Mouse (Mus musculus): Measurements from ENCODE around the gene 1190007I07Rik. TPM values are rescaled to one million over a fixed set of nuclear protein-coding genes. Genes with fewer than 3 reads are reported as not detected.

1190007I07Rik gene
- total RNA-seq (2021), result 28.0 and 28.2 TPM in 2 replicates
- long read RNA-seq, partial matches to known transcripts, result 0 of 8 reads
- long read RNA-seq, other reads (novel, unspliced or antisense), result 0 of 8 reads

DNA sequence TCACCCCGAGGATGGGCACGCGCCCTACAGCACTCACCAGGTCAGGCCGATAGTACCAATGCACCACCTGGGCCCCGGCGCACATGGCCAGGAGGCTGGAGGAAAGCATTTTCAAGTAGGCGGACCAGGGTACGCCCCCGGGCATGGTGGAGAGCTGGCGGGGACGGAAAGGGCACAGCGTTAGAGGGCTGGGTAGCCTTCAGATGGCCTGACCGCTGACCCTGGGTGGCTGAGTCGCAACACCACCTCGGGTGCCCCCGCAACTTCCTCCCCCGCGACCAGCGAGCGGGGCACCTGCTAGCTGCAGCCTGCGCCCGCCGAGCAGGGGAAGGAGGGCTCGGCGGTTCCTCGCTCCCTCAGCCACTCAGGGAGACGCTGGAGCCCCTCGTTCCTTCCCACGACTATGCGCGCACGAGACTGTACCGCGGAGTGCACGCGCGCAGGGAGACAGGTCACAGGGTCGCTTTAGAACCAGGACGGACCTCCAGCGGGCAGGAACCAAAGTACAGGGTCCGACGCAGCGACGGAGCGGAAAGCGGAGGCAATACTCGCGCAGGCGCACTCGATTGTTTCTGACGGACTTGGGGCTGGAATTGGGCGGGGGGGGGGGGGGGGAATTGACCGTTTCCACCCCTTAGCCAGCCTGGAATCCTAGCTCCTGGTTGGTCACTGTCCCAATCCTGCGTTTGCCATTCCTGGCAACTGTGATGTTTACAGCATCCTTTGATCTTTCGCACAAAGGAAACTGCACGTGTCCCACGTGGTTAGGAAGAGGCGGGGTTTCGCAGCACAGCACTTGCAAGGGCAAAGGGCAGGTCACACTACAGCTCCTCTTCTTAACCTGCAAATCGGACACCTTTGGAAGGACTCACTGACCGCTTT lies at the start of gene 1190007I07Rik:
TSS of gene 1190007I07Rik (minus strand) at position 558 of the 882 bp plus-strand sequence.
- DNase-seq, result peak; percentile 90

DNA sequence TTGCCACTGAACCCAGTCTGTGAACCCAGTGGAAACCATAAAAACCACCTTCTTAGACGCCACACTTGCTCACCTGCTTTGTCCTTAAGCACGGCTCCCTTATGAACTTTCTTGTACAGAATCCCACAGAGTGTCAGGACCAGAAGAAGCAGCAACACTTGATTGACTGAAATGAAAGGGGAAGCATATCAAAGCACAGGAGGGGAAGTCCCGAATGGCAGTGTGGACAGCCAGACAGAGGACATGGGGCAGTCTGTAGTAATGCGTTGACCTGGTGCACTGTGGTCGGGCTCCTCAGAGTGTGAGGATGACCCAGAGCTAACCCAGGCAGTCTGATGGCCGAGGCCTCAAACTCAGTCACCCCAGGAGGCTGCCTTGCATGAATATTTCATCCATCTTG lies 47.2 kb upstream of the 1190007I07Rik start:
- DNase-seq, result no peak

DNA sequence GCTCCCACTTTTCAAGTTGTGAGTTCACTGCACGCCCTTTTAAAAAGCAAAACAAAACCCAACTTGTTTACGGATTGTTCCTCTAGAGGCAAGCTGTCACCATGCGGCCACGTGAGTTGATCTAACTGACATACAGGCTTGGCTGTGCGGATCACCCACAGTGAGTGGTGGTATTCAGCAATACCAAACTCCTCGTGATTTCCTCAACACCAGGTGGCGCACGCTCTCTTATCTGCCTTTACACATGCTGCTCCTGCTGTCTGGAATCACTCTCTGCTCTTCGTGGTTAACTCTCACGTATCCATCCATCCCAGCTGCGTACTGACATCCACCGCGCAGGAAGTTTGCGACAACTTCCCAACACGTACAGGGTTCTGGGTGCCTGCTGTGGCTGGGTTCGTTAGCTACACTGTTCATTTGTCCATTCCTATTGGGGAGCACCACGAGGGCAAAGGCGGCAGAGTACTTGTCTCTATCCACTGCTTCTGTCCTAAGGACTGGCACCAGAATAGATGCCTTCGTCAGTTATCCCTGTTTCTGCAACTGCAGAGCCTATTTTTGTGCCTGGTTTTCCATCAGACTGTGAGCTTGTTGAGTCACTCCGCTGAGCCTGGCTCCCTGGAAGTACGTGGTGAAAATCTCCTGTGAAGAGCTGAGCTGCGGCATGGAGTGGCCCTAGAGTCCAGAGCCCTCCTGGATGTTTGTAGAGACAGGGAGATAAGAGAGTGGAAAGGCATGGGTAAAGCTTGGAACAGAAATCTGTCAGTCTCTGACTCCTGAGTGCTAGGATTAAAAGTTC lies 43.6 kb upstream of the 1190007I07Rik start:
- DNase-seq, result peak; percentile 84

DNA sequence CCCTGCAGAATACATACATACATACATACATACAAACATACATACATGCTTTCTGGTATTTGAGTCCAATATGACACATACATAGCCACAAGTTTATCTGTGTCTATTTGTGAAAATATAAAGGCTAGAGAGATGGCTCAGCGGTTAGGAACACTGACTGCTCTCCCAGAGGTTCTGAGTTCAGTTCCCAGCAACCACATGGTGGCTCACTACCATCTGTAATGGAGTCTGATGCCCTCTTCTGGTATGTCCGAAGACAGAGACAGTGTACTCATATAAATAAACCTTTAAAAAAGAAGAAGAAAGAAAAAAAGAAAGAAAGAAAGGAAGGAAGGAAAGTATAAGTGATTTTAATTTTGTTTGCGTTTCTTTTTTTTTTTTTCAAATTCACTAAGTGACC lies 42.9 kb upstream of the 1190007I07Rik start:
- DNase-seq, result no peak

GRCm38 (mm10) chr10:82663289-82663688 lies 40.3 kb upstream of the 1190007I07Rik start:
- no peak for DNase-seq

DNA sequence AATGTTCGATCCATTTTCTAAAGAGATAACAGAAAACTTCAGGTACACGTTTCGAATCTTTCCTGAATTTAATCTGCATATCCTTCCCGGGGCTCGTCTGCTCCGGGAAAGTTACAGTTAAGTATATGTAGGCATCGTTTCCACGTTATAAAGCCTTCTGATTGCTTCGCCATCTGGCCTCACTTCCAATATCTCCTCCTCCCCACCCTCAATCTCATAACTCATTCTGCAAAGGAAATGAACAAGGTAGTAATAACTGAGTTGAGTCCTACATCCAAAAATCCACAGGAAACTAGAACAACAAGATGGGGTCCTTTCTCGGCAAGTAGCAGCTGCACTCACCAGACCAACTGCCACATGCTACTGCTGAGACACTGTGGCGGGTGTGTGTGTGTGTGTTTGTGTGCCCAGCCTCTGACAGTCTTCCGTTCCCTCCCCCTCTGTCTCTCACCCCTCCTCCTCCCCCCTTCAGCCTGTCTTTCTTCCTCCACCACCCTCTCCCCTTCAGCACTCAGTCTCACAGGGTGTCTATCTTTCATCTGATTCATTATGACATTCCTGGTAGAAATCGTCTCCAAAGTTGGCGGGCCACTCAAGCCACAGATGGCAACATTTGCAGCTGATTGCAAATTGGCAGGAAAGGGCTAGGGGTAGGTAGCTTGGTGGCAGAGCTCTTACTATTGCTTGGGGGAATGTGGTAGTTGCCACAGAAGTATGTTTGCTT lies 39.4 kb upstream of the 1190007I07Rik start:
- DNase-seq, result no peak

DNA sequence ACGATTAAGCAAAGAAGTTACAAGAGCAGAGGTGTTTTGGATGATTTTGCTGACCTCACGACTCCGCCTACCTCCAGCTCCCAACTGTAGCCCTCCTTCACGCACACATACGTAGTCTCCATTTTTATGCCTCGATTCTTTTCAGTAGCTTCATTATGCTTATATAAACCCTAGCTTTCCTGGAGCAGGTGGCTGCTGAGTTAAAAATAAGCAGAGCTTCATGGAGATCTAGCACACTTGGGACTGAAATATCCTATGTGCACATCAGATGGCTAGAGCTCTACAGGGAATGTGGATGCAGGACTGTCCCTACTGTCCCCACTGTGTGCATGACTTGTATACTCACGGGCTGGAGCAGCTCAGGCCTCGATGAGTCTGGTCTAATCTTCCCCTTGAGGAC lies 38.8 kb upstream of the 1190007I07Rik start:
- no peak for DNase-seq

GRCm38 (mm10) chr10:82654581-82654980 lies 31.6 kb upstream of the 1190007I07Rik start:
- no peak for DNase-seq

DNA sequence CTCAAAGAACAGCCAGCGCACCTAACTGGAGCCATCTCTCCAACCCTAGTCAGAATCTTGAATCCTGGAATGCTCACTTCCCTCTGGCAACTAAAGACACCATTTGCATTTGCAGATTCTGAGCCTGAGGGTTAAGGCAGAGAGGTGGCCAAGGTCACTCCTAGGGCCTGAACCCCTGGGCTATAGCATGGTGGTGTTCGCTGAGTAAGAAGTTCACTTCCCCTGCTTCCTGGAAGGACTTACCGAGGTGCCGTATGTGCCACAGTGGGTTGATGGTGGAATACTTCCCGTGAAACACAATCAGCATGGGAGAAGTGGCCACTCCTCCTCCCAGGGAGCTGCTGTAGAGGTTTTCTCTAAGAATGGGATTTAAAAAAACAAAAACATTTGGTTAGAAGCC lies 29.6 kb upstream of the 1190007I07Rik start:
- no peak for DNase-seq

- no peak for DNase-seq
Observed at GRCm38 (mm10) chr10:82651221-82651620, 28.2 kb upstream of the 1190007I07Rik start.

- DNase-seq, result no peak
Observed at GRCm38 (mm10) chr10:82647205-82647811, 24.3 kb upstream of the 1190007I07Rik start.

GRCm38 (mm10) chr10:82646083-82646482 lies 23.1 kb upstream of the 1190007I07Rik start:
- no peak for DNase-seq

DNA sequence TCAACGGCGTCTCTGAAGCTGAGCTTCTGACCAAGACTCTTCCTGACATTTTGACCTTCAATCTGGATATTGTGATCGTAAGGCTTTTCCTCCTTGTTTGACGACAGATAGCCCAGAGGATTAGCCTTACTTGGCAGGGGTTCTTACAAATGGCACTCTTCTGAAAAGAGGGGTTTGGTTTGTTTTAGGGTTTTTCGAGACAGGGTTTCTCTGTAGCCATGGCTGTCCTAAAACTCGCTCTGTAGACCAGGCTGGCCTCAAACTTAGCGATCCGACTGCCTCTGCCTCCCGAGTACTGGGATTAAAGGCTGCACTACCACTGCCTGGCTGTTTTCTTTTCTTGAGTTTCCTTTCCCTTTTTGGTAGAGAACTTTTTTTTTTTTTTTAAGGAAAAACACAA lies 18.5 kb upstream of the 1190007I07Rik start:
- DNase-seq, result no peak

DNA sequence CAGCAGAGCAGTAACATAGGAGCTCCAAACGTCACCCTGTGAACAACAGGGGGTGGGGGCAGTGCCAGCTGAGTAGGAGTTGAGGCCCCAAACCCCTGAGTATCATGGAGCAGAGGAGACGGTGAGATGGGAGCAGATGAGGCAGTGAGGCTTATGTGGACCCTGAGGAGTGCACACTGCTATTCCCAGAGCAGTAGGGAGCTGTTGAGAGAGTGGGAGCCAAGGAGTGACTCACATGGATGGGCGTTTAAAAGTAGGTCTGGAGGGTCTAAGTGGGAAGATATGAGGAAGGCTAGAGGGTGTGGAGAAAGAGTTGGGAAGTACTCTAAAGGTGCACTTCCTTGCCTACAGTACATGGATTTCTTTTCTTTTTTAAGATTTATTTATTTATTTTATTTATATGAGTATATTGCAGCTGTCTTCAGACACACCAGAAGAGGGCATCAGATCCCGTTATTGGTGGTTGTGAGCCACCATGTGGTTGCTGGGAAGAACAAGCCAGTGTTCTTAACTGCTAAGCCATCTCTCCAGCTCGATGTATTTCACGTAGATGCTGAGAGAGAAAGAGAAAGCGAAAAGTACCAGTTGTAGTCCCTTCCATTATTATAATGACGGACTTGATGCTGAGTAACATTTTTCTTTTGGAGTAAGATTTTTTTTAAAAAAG lies 16.1 kb upstream of the 1190007I07Rik start:
- no peak for DNase-seq

DNA sequence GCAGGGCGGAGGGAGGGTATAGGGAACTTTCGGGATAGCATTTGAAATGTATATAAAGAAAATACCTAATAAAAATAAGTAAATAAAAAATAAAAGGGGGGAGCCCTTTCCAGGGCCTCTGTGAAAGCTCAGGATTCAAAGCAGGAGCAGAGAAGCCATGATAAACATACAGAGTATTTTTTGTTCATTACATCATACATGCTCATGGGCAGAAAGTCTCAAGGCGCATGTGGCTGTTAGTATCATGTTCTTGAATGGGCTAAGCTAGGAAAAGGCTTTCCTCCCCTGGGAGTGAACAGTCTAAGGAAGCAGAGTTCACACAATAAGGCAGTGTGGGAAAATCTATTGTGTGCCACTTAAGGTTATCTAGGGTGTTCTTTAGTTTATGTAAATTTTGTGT lies 13.3 kb upstream of the 1190007I07Rik start:
- no peak for DNase-seq

- no peak for DNase-seq
Observed at GRCm38 (mm10) chr10:82634348-82634747, 11.3 kb upstream of the 1190007I07Rik start.

DNA sequence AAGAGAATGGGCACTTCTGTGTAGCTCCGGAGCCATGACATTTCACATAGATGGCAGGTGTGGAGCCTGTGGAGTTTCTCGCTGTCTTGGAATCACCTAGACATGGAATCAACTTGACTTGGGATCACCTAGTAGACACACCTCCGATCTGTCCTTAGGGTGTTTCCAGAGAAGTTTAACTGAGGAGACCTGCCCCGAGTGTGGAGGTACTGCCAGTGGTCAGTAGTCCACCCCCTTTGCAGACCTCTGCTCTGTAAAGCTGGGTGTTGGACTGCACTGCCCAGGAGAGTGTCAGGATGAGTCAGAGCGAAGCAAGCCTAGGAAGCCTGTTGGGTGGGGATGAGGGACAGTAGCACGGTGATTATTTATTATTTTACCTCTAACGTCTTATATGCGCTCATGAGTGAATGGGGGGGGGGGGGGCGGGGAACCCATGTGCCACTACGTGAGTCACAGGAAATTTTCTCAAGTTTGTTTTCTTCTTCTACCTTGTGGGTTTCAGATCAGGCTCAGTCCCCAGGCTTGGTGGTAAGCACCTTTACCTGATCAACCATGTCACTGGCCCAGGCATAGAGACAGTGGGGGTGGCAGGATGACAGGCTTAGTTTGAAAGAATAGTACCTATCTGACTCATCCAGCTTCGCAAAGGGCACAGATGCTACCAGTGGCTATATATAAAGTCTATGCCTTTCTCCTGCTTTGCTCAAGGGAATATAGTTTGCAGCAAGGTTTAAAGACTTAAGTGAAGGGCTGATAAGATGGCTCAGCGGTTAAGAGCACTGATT lies 9.7 kb upstream of the 1190007I07Rik start:
- DNase-seq, result no peak

DNA sequence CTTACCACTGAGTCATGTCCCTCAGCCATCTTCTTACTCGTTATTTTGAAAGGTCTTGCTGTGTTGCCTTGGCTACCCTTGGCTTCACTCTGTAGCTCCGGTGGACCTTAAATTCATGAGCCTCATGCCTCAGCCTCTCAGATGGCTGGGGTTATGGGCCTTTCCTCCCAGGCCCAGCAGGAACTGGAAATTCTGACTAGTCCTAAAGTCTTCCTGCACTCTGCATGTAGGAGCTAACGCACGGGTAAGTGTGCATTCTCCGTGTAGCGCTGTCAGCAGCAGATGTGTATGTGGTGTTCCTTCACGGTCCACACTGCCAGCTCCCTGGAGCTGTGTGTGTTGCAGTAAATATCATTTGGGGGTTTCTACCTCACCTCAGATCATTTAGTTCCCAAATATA lies 8.1 kb upstream of the 1190007I07Rik start:
- no peak for DNase-seq

GRCm38 (mm10) chr10:82630497-82630896 lies 7.5 kb upstream of the 1190007I07Rik start:
- DNase-seq, result no peak

DNA sequence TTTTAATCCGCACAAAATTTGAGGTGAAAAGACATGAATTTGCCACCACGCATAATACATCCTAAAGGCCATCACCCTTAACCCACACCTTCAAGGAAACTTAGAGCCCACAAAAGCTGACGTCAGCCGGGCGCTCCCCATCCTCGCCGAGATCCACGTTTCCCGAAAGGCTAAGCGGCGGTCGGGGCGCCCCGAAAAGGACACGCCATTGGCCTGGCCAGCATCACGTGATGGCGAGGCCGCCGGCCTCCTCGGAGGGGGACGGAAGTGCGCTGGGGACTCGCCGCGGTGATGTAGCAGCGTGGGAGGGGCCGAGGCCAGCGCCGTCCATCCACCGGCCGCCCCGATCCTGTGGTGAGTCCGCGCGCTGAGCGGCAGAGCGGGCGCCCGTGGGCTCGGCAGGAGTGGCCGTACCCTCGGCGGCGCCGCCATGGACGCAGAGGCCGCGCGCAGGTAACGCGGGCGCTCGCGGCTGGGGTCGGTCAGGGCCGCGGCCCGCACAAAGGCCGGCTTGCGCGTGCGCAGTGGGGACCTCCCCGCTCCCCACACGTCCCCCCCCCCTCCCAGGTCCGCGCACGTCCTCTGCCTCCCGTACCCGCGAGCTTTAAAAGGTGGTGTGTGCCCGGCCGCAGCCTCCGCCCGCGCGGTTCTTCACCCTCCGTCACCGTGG lies 6.7 kb upstream of the 1190007I07Rik start, which contains the start of gene Tdg:
TSS of gene Tdg (plus strand) at position 243 of the 670 bp plus-strand sequence.
- peak; percentile 93 for DNase-seq

All from adrenal gland, postnatal 25 days (tissue).